Mouse (Mus musculus) heart, embryonic 12.5 days (tissue): ENCODE data around the gene Rab7b. TPM values are rescaled to one million over a fixed set of nuclear protein-coding genes. Genes with fewer than 3 reads are reported as not detected.

Source experiments
- ATAC-seq: fragments of 200-750 bp; cut with Nextera tagmentation; 2 replicates; pipeline ENCODE4 v1.8.0; 2017; ENCODE audit warnings: moderate TSS enrichment, moderate library complexity; ENCODE audit not compliant: insufficient number of reproducible peaks, low FRiP score
- H3K27ac ChIP-seq: fragments of 300-500 bp; sonication (generic); 2 replicates; pipeline ENCODE4 v1.5.1; 2016; ENCODE audit warnings: mild to moderate bottlenecking, moderate library complexity; ENCODE audit not compliant: poor library complexity, severe bottlenecking
- H3K27me3 ChIP-seq: fragments of 300-500 bp; sonication (generic); replicated peaks from 2 replicates; pipeline ENCODE4 v1.6.1; 2016; ENCODE audit warnings: mild to moderate bottlenecking, moderate library complexity
- H3K36me3 ChIP-seq: fragments of 300-500 bp; sonication (generic); 2 replicates; pipeline ENCODE4 v1.6.1; 2016; ENCODE audit warnings: mild to moderate bottlenecking, moderate library complexity
- H3K4me1 ChIP-seq: fragments of 300-500 bp; sonication (generic); replicated peaks from 2 replicates; pipeline ENCODE4 v1.6.1; 2016; ENCODE audit warnings: mild to moderate bottlenecking
- H3K4me2 ChIP-seq: fragments of 300-500 bp; sonication (generic); 2 replicates; pipeline ENCODE4 v1.6.1; 2016; ENCODE audit warnings: mild to moderate bottlenecking, moderate library complexity
- H3K4me3 ChIP-seq: fragments of 300-500 bp; sonication (generic); 2 replicates; pipeline ENCODE4 v1.5.1; 2016; ENCODE audit warnings: mild to moderate bottlenecking
- H3K9ac ChIP-seq: fragments of 300-500 bp; sonication (generic); 2 replicates; pipeline ENCODE4 v1.6.1; 2016; ENCODE audit warnings: mild to moderate bottlenecking, moderate library complexity
- H3K9me3 ChIP-seq: fragments of 300-500 bp; sonication (generic); replicated peaks from 2 replicates; pipeline ENCODE4 v1.6.1; 2016; ENCODE audit warnings: mild to moderate bottlenecking, moderate library complexity
- WGBS: fragments of 180-500 bp; shearing (Covaris S2); methylation state at CpG from one replicate; pipeline ENCODE4 v1.1.7; 2016; 5-methylcytosine and 5-hydroxymethylcytosine counted together
- polyA plus RNA-seq: library from polyadenylated mRNA; unstranded; fragments of >200 nt; fragmentation: Nextera tagmentation; extraction: Ambion mirVana; gene quantifications from 2 replicates; pipeline ENCODE4 v1.2.1, GENCODE M21; 2016

Gene Rab7b
- polyA plus RNA-seq, 1 experiment from 2014 or later, result 1.5 TPM

GRCm38 (mm10) chr1:131718952-131719694 is 30.6 kb downstream of the Rab7b start:
- H3K4me2 ChIP-seq, result no peak overlapping the region
- no peak for ATAC-seq
- WGBS, result 75% methylated on average over 16 of the region's 16 CpGs
- H3K27ac ChIP-seq, result no peak overlapping the region
- H3K36me3 ChIP-seq, result no peaks in the 10 kb centered on the region
- no peaks in the 10 kb centered on the region for H3K9me3 ChIP-seq
- H3K4me3 ChIP-seq, result no peak overlapping the region
- H3K4me1 ChIP-seq, result peaks cover 8% of the 10 kb centered on the region
- no peak overlapping the region for H3K9ac ChIP-seq
- no peaks in the 10 kb centered on the region for H3K27me3 ChIP-seq

- ATAC-seq, result no peak
- 72% methylated on average over 3 of the region's 3 CpGs for WGBS
Measured at GRCm38 (mm10) chr1:131721989-131722388, 33.5 kb downstream of the Rab7b start.

GRCm38 (mm10) chr1:131723549-131723948 is 35.1 kb downstream of the Rab7b start:
- H3K36me3 ChIP-seq, result no peaks in the 10 kb centered on the region
- no peaks in the 10 kb centered on the region for H3K9me3 ChIP-seq
- WGBS, result 81% methylated on average over 4 of the region's 4 CpGs
- no peak for ATAC-seq
- no peak overlapping the region for H3K4me2 ChIP-seq
- H3K4me1 ChIP-seq, result peaks cover 14% of the 10 kb centered on the region
- H3K4me3 ChIP-seq, result no peak overlapping the region
- H3K27ac ChIP-seq, result no peak overlapping the region
- no peaks in the 10 kb centered on the region for H3K27me3 ChIP-seq
- H3K9ac ChIP-seq, result no peak overlapping the region

More at GRCm38 (mm10) chr1:131721989-131722388, 33.5 kb downstream of the Rab7b start:
- H3K4me3 ChIP-seq, result no peak overlapping the region
- H3K27me3 ChIP-seq, result no peaks in the 10 kb centered on the region
- H3K4me2 ChIP-seq, result no peak overlapping the region
- no peak overlapping the region for H3K9ac ChIP-seq
- peaks cover 11% of the 10 kb centered on the region for H3K4me1 ChIP-seq
- H3K36me3 ChIP-seq, result no peaks in the 10 kb centered on the region
- H3K27ac ChIP-seq, result no peak overlapping the region
- no peaks in the 10 kb centered on the region for H3K9me3 ChIP-seq

- WGBS, result 9% methylated on average over 6 of the region's 6 CpGs
- H3K4me3 ChIP-seq, result no peak overlapping the region
- H3K4me1 ChIP-seq, result peaks cover 14% of the 10 kb centered on the region
- no peaks in the 10 kb centered on the region for H3K27me3 ChIP-seq
- peak; percentile 47 for ATAC-seq
- no peak overlapping the region for H3K9ac ChIP-seq
- no peak overlapping the region for H3K27ac ChIP-seq
- H3K4me2 ChIP-seq, result no peak overlapping the region
- no peaks in the 10 kb centered on the region for H3K9me3 ChIP-seq
- H3K36me3 ChIP-seq, result no peaks in the 10 kb centered on the region
Measured at GRCm38 (mm10) chr1:131726586-131726985, 38.1 kb downstream of the Rab7b start.

- no peak overlapping the region for H3K27ac ChIP-seq
- ATAC-seq, result no peak
- H3K4me2 ChIP-seq, result no peak overlapping the region
- peaks cover 40% of the 10 kb centered on the region for H3K4me1 ChIP-seq
- no peak overlapping the region for H3K9ac ChIP-seq
- 79% methylated on average over 12 of the region's 12 CpGs for WGBS
- H3K27me3 ChIP-seq, result no peaks in the 10 kb centered on the region
- H3K36me3 ChIP-seq, result no peaks in the 10 kb centered on the region
- H3K4me3 ChIP-seq, result no peak overlapping the region
- H3K9me3 ChIP-seq, result no peaks in the 10 kb centered on the region
Measured at GRCm38 (mm10) chr1:131730639-131731437, 42.3 kb downstream of the Rab7b start.

- Histone ChIP-seq H3K27ac (no peak overlapping the region; the same call in 1 of the 2 replicates), H3K4me2 (no peak overlapping the region), H3K36me3 (no peaks in the 10 kb centered on the region), H3K4me3 (no peak overlapping the region), H3K9me3 (no peaks in the 10 kb centered on the region), H3K27me3 (no peaks in the 10 kb centered on the region), H3K4me1 (peaks cover 45% of the 10 kb centered on the region), H3K9ac (no peak overlapping the region)
- no peak for ATAC-seq
- 77% methylated on average over 13 of the region's 13 CpGs for WGBS
Measured at GRCm38 (mm10) chr1:131733474-131734180, 45.1 kb downstream of the Rab7b start.

- Histone ChIP-seq H3K9me3 (no peaks in the 10 kb centered on the region), H3K4me3 (no peak overlapping the region), H3K36me3 (no peaks in the 10 kb centered on the region), H3K9ac (no peak overlapping the region), H3K4me2 (no peak overlapping the region), H3K27ac (no peak overlapping the region), H3K4me1 (peaks cover 45% of the 10 kb centered on the region), H3K27me3 (no peaks in the 10 kb centered on the region)
- 85% methylated on average over 6 of the region's 6 CpGs for WGBS
- no peak for ATAC-seq
Measured at GRCm38 (mm10) chr1:131734657-131735273, 46.3 kb downstream of the Rab7b start.

GRCm38 (mm10) chr1:131736494-131736893 is 48.0 kb downstream of the Rab7b start:
- peak overlapping the region; percentile 22 for H3K4me2 ChIP-seq
- no peak overlapping the region for H3K4me3 ChIP-seq
- peak overlapping the region; percentile 51; the same call in 1 of the 2 replicates for H3K27ac ChIP-seq
- peak; percentile 47 for ATAC-seq
- 10% methylated on average over 9 of the region's 9 CpGs for WGBS
- H3K9me3 ChIP-seq, result no peaks in the 10 kb centered on the region
- no peak overlapping the region for H3K9ac ChIP-seq
- H3K4me1 ChIP-seq, result peaks cover 45% of the 10 kb centered on the region
- no peaks in the 10 kb centered on the region for H3K36me3 ChIP-seq
- no peaks in the 10 kb centered on the region for H3K27me3 ChIP-seq

- 68% methylated on average over 5 of the region's 5 CpGs for WGBS
- no peak overlapping the region for H3K27ac ChIP-seq
- peak; percentile 49; the same call in 1 of the 2 replicates for ATAC-seq
- no peak overlapping the region for H3K9ac ChIP-seq
- no peak overlapping the region for H3K4me2 ChIP-seq
- H3K27me3 ChIP-seq, result no peaks in the 10 kb centered on the region
- no peaks in the 10 kb centered on the region for H3K36me3 ChIP-seq
- no peak overlapping the region for H3K4me3 ChIP-seq
- H3K9me3 ChIP-seq, result no peaks in the 10 kb centered on the region
- H3K4me1 ChIP-seq, result peaks cover 43% of the 10 kb centered on the region
Measured at GRCm38 (mm10) chr1:131737269-131737668, 48.8 kb downstream of the Rab7b start.

- Histone ChIP-seq H3K4me1 (peaks cover 36% of the 10 kb centered on the region), H3K4me3 (no peak overlapping the region), H3K9me3 (no peaks in the 10 kb centered on the region), H3K36me3 (no peaks in the 10 kb centered on the region), H3K4me2 (no peak overlapping the region), H3K27me3 (peaks cover 3% of the 10 kb centered on the region; the same call in 1 of the 2 replicates), H3K9ac (no peak overlapping the region), H3K27ac (no peak overlapping the region)
- no peak for ATAC-seq
- 74% methylated on average over 1 of the region's 1 CpGs for WGBS
Measured at GRCm38 (mm10) chr1:131738760-131739159, 50.3 kb downstream of the Rab7b start.
